Comparison of ENCODE assay signal across 8 mouse cellular contexts in the genomic region with DNA sequence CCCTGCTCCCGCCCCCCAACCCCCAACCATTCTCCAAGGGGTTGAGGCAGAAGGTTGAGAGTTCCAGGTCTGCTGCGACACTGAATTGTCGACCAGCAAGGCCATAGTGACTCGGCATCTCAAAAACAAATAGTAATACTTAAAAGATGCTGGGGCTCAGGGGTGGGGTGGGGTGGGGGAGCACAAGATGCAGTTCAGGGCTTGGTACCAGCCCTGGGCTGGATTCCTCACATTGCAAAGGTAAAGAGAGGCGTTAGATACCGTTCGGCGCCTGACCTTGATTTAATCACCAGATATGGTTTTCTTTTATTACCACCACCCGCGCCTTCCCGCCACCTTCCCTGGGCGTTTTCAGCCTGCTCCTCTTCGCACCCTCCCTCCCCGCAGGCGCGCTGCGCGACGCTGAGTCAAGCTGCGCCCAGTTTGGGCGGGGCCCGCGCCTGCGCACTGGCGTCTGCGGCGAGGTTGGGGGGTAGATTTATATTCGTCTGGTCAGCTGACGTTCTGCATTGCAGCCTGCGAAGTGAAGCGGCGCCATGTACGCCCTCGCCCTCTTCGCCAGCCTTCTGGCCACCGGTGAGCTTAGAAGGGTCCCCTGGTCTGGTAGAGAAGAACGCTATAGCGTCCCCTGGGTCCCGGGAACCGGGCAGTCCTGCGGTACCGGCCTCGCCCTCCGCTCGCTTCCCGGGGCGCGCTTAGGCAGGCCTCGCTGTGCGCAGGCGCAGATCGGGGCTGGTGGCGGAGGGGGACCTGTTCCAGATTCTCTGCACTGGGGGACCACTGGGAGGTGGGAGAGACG. TPM values are rescaled to one million over a fixed set of nuclear protein-coding genes. Genes with fewer than 3 reads are reported as not detected.
DNase-seq lines count a peak whose midpoint lies in the region; ATAC-seq and TF ChIP-seq lines count a peak whose summit lies in the region.

Gene Psap, plus strand, starts transcription at position 421 of the 799 bp plus-strand sequence.

- peak; percentile 96 for DNase-seq in gastrocnemius, postnatal 10 days
- peak; percentile 97 for DNase-seq in induced T-regulatory cell, adult 2 months (ENCODE audit: low read depth)
- DNase-seq in left cerebral cortex, adult 9 months (ENCODE audit: low spot score in 2 of 2): peak; percentile 84 to 94
- peak; percentile 94 for DNase-seq in right cerebral cortex, postnatal 14 days
- DNase-seq in urinary bladder, postnatal 36 days (ENCODE audit: low spot score in 2 of 2): peak; percentile 92 to 94

- H3K4me3 ChIP-seq in cortical plate, adult 2 months (ENCODE audit: insufficient read depth, low read length): peak within 1 kb of the TSS; percentile 90

- no peak for TF ChIP-seq CTCF in cortical plate, adult 2 months (IDR thresholded peaks at IDR 0.05; ENCODE audit: extremely low read depth, insufficient read depth, low read length)

- H3K27ac ChIP-seq in cortical plate, adult 2 months (ENCODE audit: insufficient read depth, low read length): peak within 1 kb of the TSS; percentile 97

- peak; percentile 97 for TF ChIP-seq POLR2A in cortical plate, adult 2 months (IDR thresholded peaks at IDR 0.05; ENCODE audit: extremely low read depth, insufficient read depth, low read length)

- ATAC-seq in activated CD4-positive, CD25-positive, alpha-beta regulatory T cell, adult 4 months: peak; percentile 91
- peak; percentile 82 for ATAC-seq in megakaryocyte progenitor cell, adult 5-6 weeks (replicated peaks; ENCODE audit: poor library complexity)

- peaks cover 13% of the 10 kb centered on the region; the same call in 1 of the 2 replicates for H3K4me1 ChIP-seq in cortical plate, adult 2 months (ENCODE audit: control insufficient read depth, insufficient read depth, low read length)

RNA-seq across cellular contexts. Expression of gene Psap, which starts in this region (rescaled TPM):
- 100 to 1,000 TPM in 1 of 2 experiments, 10 to 100 TPM in 1; 95.5 to 199 TPM for polyA plus RNA-seq in activated CD4-positive, CD25-positive, alpha-beta regulatory T cell, adult 4 months (2017; shearing (Covaris generic))
- polyA plus RNA-seq in cortical plate, adult 2 months (2012; rRNA removed): 1,890 and 1,956 TPM in 2 replicates
- 100 to 1,000 TPM; 405 to 444 TPM for total RNA-seq in gastrocnemius, postnatal 10 days (2021)
- total RNA-seq in megakaryocyte progenitor cell, adult 5-6 weeks (2015): 173 and 221 TPM in 2 replicates
- 222 and 258 TPM in 2 replicates for total RNA-seq in megakaryocyte progenitor cell, adult 5-6 weeks (2017)

Comparison
In these comparisons a context has a peak if more than half of its experiments do, and no peak if none do; other contexts are left out.
1. Peak in every context shown above with its lines: DNase-seq, ATAC-seq, H3K4me3 ChIP-seq and H3K27ac ChIP-seq.